33 mouse cellular contexts compared by ENCODE assay signal in genomic region chr10:9860022-9860421, GRCm38 (mm10).
"Had no signal": no experiment of that assay in that cellular context is flagged by ENCODE, and none has a peak within 500 bp of the region (broad histone marks: within the 10 kb centered on the region; RNA-seq: fewer than 3 reads in every experiment).

No protein-coding gene starts in this region.

- H3K27ac ChIP-seq: heart, embryonic 10.5 days; heart, embryonic 13.5 days; heart, embryonic 15.5 days; hindbrain, embryonic 10.5 days; hindbrain, embryonic 12.5 days; hindbrain, embryonic 15.5 days; hindbrain, postnatal 0 days; intestine, embryonic 15.5 days; kidney, embryonic 15.5 days; kidney, postnatal 0 days; left cerebral cortex, adult 2 months had no signal

- H3K4me1 ChIP-seq: heart, embryonic 10.5 days; heart, embryonic 15.5 days; hindbrain, embryonic 12.5 days; intestine, embryonic 15.5 days had no signal

- H3K36me3 ChIP-seq: heart, embryonic 15.5 days; hindbrain, embryonic 15.5 days; intestine, embryonic 15.5 days had no signal

- ATAC-seq: hindbrain, embryonic 16.5 days; hindbrain, postnatal 0 days; inflammation-experienced regulatory T-cells, adult 6 months; intestine, embryonic 15.5 days; intestine, embryonic 16.5 days; intestine, postnatal 0 days had no signal

- DNase-seq: heart, postnatal 10 days; heart, postnatal 14 days; heart, postnatal 36 days; heart, postnatal 4 days; kidney, adult 11 months; kidney, adult 18-20 months; kidney, adult 2 months; kidney, adult 8-10 months; kidney, adult 9 months; kidney, postnatal 10 days; kidney, postnatal 14 days; kidney, postnatal 25 days; kidney, postnatal 36 days; kidney, postnatal 4 days; layer of hippocampus, adult 9-11 months; layer of hippocampus, postnatal 36 days had no signal

- H3K9me3 ChIP-seq: heart, embryonic 10.5 days; heart, embryonic 13.5 days; heart, embryonic 15.5 days; hindbrain, embryonic 12.5 days; hindbrain, embryonic 15.5 days; intestine, embryonic 15.5 days; kidney, embryonic 15.5 days had no signal

- H3K9ac ChIP-seq: heart, embryonic 12.5 days; heart, embryonic 13.5 days; heart, embryonic 15.5 days; hindbrain, embryonic 12.5 days; hindbrain, embryonic 15.5 days; intestine, embryonic 15.5 days; kidney, embryonic 15.5 days had no signal

- H3K4me3 ChIP-seq: heart, embryonic 10.5 days; heart, embryonic 12.5 days; heart, embryonic 13.5 days; heart, embryonic 15.5 days; hindbrain, embryonic 10.5 days; hindbrain, embryonic 12.5 days; hindbrain, embryonic 15.5 days; intestine, embryonic 15.5 days; kidney, embryonic 15.5 days; left cerebral cortex, adult 2 months had no signal

- H3K4me2 ChIP-seq: heart, embryonic 11.5 days; heart, embryonic 12.5 days; heart, embryonic 13.5 days; heart, embryonic 15.5 days; hindbrain, embryonic 12.5 days; hindbrain, embryonic 15.5 days; intestine, embryonic 15.5 days; kidney, embryonic 15.5 days had no signal

- H3K27me3 ChIP-seq: heart, embryonic 12.5 days; heart, embryonic 13.5 days; heart, embryonic 15.5 days; hindbrain, embryonic 12.5 days; hindbrain, embryonic 15.5 days; intestine, embryonic 15.5 days; kidney, embryonic 15.5 days had no signal
